Mouse (Mus musculus): ENCODE results near the gene Gpr150. TPM values are rescaled to one million over a fixed set of nuclear protein-coding genes. Genes with fewer than 3 reads are reported as not detected.
A peak's percentile ranks its signal among the peaks of the same experiment; 100 is the strongest.

The Gpr150 gene
- total RNA-seq (2021) = 1 to 10 TPM; 2.9 to 3.3 TPM
- long read RNA-seq, experiment 1, transcript Gpr150-201 (1 exons, 2,146 nt) = major isoform, 5 of 5 reads
- long read RNA-seq, experiment 1, partial matches to known transcripts = 0 of 5 reads
- long read RNA-seq, experiment 1, other reads (novel, unspliced or antisense) = 0 of 5 reads
- long read RNA-seq, experiment 2, transcript Gpr150-201 (1 exons, 2,146 nt) = major isoform, 5 of 5 reads
- long read RNA-seq, experiment 2, partial matches to known transcripts = 0 of 5 reads
- long read RNA-seq, experiment 2, other reads (novel, unspliced or antisense) = 0 of 5 reads

GRCm38 (mm10) chr13:76056896-76057266 lies at the start of gene Gpr150:
Gpr150 (minus strand) TSS chr13:76056996.
- no peak for DNase-seq (ENCODE audit: low spot score in 2 of 2)

GRCm38 (mm10) chr13:76101989-76102388 lies 45.2 kb upstream of the Gpr150 start:
- no peak for DNase-seq (ENCODE audit: low spot score in 2 of 2)

- peak; percentile 90 to 97 for DNase-seq (ENCODE audit: low spot score in 2 of 2)
These were observed 41.9 kb upstream of the Gpr150 start, which contains the start of the genes Arsk and Ttc37 for GRCm38 (mm10) chr13:76098493-76099303. Arsk (minus strand) TSS chr13:76098660. Ttc37 (plus strand) TSS chr13:76098734.

GRCm38 (mm10) chr13:76098116-76098492 lies 41.3 kb upstream of the Gpr150 start:
- DNase-seq (ENCODE audit: low spot score in 2 of 2) = no peak

GRCm38 (mm10) chr13:76074323-76074722 lies 17.5 kb upstream of the Gpr150 start:
- no peak for DNase-seq (ENCODE audit: low spot score in 2 of 2)

- DNase-seq (ENCODE audit: low spot score in 2 of 2) = no peak
These were observed 7.7 kb upstream of the Gpr150 start for GRCm38 (mm10) chr13:76064363-76064945.

- DNase-seq (ENCODE audit: low spot score in 2 of 2) = no peak
These were observed 6.8 kb upstream of the Gpr150 start for GRCm38 (mm10) chr13:76063548-76063947.

- DNase-seq (ENCODE audit: low spot score in 2 of 2) = no peak
These were observed 5.8 kb upstream of the Gpr150 start for GRCm38 (mm10) chr13:76062569-76062968.

GRCm38 (mm10) chr13:76062126-76062525 lies 5.3 kb upstream of the Gpr150 start:
- DNase-seq (ENCODE audit: low spot score in 2 of 2) = no peak

GRCm38 (mm10) chr13:76059591-76059990 lies 2.8 kb upstream of the Gpr150 start:
- no peak for DNase-seq (ENCODE audit: low spot score in 2 of 2)

GRCm38 (mm10) chr13:76057267-76058069 lies 672 bp upstream of the Gpr150 start:
- DNase-seq (ENCODE audit: low spot score in 2 of 2) = peak; percentile 14 to 26

GRCm38 (mm10) chr13:76056261-76056724 lies 503 bp downstream of the Gpr150 start:
- peak; percentile 55 to 73 for DNase-seq (ENCODE audit: low spot score in 2 of 2)

- DNase-seq (ENCODE audit: low spot score in 2 of 2) = peak; percentile 29 to 43
These were observed 1.2 kb downstream of the Gpr150 start for GRCm38 (mm10) chr13:76055391-76056232.

- no peak for DNase-seq (ENCODE audit: low spot score in 2 of 2)
These were observed 11.8 kb downstream of the Gpr150 start for GRCm38 (mm10) chr13:76044971-76045370.

- no peak for DNase-seq (ENCODE audit: low spot score in 2 of 2)
These were observed 14.3 kb downstream of the Gpr150 start for GRCm38 (mm10) chr13:76042455-76042854.

- no peak for DNase-seq (ENCODE audit: low spot score in 2 of 2)
These were observed 32.2 kb downstream of the Gpr150 start for GRCm38 (mm10) chr13:76024588-76024987.

- peak in 1 of 2 experiments; percentile 45 for DNase-seq (ENCODE audit: low spot score in 2 of 2)
These were observed 35.0 kb downstream of the Gpr150 start for GRCm38 (mm10) chr13:76021782-76022181.

GRCm38 (mm10) chr13:76018844-76019400 lies 37.9 kb downstream of the Gpr150 start:
- DNase-seq (ENCODE audit: low spot score in 2 of 2) = no peak

GRCm38 (mm10) chr13:76017974-76018843 lies 38.6 kb downstream of the Gpr150 start, which contains the start of gene Rfesd:
Rfesd (minus strand) TSS chr13:76018719.
- DNase-seq (ENCODE audit: low spot score in 2 of 2) = peak; percentile 96 to 97

All from layer of hippocampus, postnatal 14 days (tissue).